Mouse (Mus musculus) erythroblast, adult 5-6 weeks (primary cell): Measurements from ENCODE around the gene Fam216b. TPM values are rescaled to one million over a fixed set of nuclear protein-coding genes. Genes with fewer than 3 reads are reported as not detected.

Source experiments
- ATAC-seq: replicated peaks from 2 replicates; pipeline ENCODE4 v1.8.0; 2016; ENCODE audit warnings: moderate number of reproducible peaks, mild to moderate bottlenecking, moderate TSS enrichment, inconsistent platforms; ENCODE audit not compliant: poor library complexity, low FRiP score, severe bottlenecking
- total RNA-seq, 2 experiments: library from RNA; stranded (forward) in 1 of 2; stranded (reverse) in 1 of 2; fragments of 150-400 nt in 1 of 2; fragments of 200-764, 138-1000 nt in 1 of 2; gene quantifications; 2 replicates each; pipeline versions ENCODE4 v1.2.3 to v1.2.4; 2015 to 2017; ENCODE audit warnings: low replicate concordance in 2 of 2

The Fam216b gene
- total RNA-seq, 2 experiments from 2014 or later = not detected

- ATAC-seq = no peak
Observed at GRCm38 (mm10) chr14:78048674-78049073, 40.1 kb downstream of the Fam216b start.

- no peak for ATAC-seq
Observed at GRCm38 (mm10) chr14:78048258-78048657, 40.5 kb downstream of the Fam216b start.

GRCm38 (mm10) chr14:78043079-78043478 is 45.7 kb downstream of the Fam216b start:
- no peak for ATAC-seq

- no peak for ATAC-seq
Observed at GRCm38 (mm10) chr14:78041886-78042526, 46.8 kb downstream of the Fam216b start.

GRCm38 (mm10) chr14:78040643-78041042 is 48.2 kb downstream of the Fam216b start:
- ATAC-seq = no peak

GRCm38 (mm10) chr14:78038876-78039275 is 49.9 kb downstream of the Fam216b start:
- ATAC-seq = no peak

Other genes with a start within 250 kb of the Fam216b start
- gene Dnajc15, start 213.9 kb downstream of the Fam216b start, total RNA-seq (2015; ENCODE audit: low replicate concordance) = 2.7 TPM in 2 replicates
- gene Dnajc15, start 213.9 kb downstream of the Fam216b start, total RNA-seq (2017; ENCODE audit: low replicate concordance) = 6.0 and 21.0 TPM in 2 replicates
- gene Epsti1, start 184.8 kb downstream of the Fam216b start, total RNA-seq (2015; ENCODE audit: low replicate concordance) = 13.8 and 24.6 TPM in 2 replicates
- 10.0 and 17.1 TPM in 2 replicates for gene Epsti1, start 184.8 kb downstream of the Fam216b start, total RNA-seq (2017; ENCODE audit: low replicate concordance)
- gene Tnfsf11, start 219.0 kb upstream of the Fam216b start, total RNA-seq (2015; ENCODE audit: low replicate concordance) = not detected in 2 replicates
- not detected in 2 replicates for gene Tnfsf11, start 219.0 kb upstream of the Fam216b start, total RNA-seq (2017; ENCODE audit: low replicate concordance)